Mouse (Mus musculus): ENCODE measurements around the gene Traip. TPM values are rescaled to one million over a fixed set of nuclear protein-coding genes. Genes with fewer than 3 reads are reported as not detected.
A peak's percentile ranks its signal among the peaks of the same experiment; 100 is the strongest.

The Traip gene
- polyA plus RNA-seq, 1 experiment from 2014 or later, result 23.9 TPM

DNA sequence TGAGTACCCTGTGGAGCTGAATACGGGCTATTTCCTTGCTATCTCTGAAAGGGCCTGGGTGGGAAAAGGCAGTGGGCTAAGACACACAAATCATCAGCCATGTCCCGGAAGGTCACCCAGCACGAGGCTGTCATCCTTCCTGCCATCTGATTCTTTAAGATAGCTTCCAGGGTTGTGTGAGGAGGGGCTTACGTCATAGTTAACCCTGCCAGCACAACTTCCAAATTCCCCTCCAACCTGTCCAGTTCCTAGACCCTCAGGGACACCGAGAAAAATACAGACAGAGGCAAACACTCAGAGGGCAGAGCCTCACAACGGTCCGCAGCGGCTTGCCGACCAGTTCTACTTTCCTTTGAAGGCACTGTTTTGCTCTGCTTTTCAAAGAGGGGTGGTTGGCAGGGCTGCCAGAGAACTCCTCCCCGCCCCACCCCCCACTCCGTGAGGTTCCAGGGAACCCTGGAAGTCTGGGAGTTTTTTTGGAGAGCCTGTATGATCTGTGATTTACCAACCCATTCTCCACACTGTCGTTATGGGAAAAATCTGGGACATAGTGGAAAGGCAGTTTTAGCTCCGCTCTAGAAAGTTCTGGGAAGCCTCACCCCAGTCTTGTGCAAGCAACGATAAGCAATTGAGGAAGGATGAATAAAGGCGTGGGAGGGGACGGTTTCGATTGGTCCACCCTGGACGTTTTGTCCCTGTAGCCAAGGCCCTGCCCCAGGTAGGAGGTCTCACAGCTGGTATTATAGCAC is 41.4 kb upstream of the Traip start:
- 26% methylated on average over 18 of the region's 18 CpGs for WGBS
- H3K4me1 ChIP-seq (replicated peaks; ENCODE audit: control insufficient read depth, insufficient read depth, low read length), result peaks cover 43% of the 10 kb centered on the region
- DNase-seq (ENCODE audit: low spot score) (no peak), ATAC-seq (replicated peaks; ENCODE audit: low FRiP score, low TSS enrichment, low read depth) (no peak)
- peaks cover 5% of the 10 kb centered on the region; the same call in 1 of the 2 replicates for H3K36me3 ChIP-seq (ENCODE audit: control insufficient read depth, insufficient read depth, low read length)
- H3K4me2 ChIP-seq (ENCODE audit: low read length), result peak overlapping the region; percentile 76
- H3K9me3 ChIP-seq (ENCODE audit: control insufficient read depth, low read length), result no peaks in the 10 kb centered on the region
- H3K27ac ChIP-seq (ENCODE audit: low read depth), result peak overlapping the region; percentile 5; the same call in 1 of the 2 replicates
- no peak overlapping the region for H3K9ac ChIP-seq (ENCODE audit: low read length)
- no peaks in the 10 kb centered on the region for H3K27me3 ChIP-seq (replicated peaks; ENCODE audit: control insufficient read depth, insufficient read depth, low read length)
- peak overlapping the region; percentile 47 for H3K4me3 ChIP-seq (ENCODE audit: low read depth, low read length)

DNA sequence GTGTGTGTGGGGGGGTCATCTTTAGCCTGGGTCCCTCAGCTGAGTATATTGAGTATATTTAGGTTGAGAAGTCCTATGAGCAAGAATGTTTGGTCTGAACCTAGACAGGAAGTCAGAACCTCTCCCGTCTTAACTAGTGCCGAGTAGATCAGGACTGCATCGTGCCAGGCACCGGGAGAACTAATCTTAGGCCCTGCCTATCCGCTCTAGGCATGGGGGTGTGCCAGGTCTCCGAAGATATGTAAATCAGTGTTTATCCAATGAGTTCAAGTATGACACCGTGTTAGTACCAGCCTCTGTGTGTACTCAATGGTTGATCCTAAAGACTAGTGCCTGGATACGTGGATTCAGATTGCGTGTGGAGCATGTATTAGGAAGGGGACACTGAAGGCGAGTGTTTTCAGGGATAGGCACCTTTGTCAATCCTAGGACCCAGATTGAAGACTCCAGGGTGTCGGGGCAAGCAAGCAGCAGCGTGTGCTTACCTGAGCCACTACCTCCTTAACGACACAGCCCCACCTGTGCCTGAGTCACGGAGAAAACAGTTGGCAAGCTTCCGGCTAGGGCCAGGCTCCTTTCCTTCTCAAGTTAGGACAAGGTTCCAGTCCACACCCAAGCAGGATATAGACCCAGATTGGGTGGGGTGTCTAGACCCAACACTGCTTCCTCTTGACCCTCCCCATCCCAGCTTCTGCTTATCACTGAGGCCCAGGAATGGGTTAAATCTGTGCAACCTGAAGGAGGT is 39.7 kb upstream of the Traip start:
- DNase-seq (ENCODE audit: low spot score) (no peak), ATAC-seq (replicated peaks; ENCODE audit: low FRiP score, low TSS enrichment, low read depth) (no peak)
- Histone ChIP-seq H3K27me3 (replicated peaks; ENCODE audit: control insufficient read depth, insufficient read depth, low read length) (no peaks in the 10 kb centered on the region), H3K4me2 (ENCODE audit: low read length) (peak overlapping the region; percentile 76), H3K4me1 (replicated peaks; ENCODE audit: control insufficient read depth, insufficient read depth, low read length) (peaks cover 39% of the 10 kb centered on the region), H3K9me3 (ENCODE audit: control insufficient read depth, low read length) (no peaks in the 10 kb centered on the region), H3K27ac (ENCODE audit: low read depth) (peak overlapping the region; percentile 43; the same call in 1 of the 2 replicates), H3K9ac (ENCODE audit: low read length) (no peak overlapping the region), H3K36me3 (ENCODE audit: control insufficient read depth, insufficient read depth, low read length) (peaks cover 5% of the 10 kb centered on the region; the same call in 1 of the 2 replicates), H3K4me3 (ENCODE audit: low read depth, low read length) (no peak overlapping the region)
- 73% methylated on average over 15 of the region's 15 CpGs for WGBS

GRCm38 (mm10) chr9:107914764-107915420 is 35.0 kb upstream of the Traip start:
- DNase-seq (ENCODE audit: low spot score) (no peak), ATAC-seq (replicated peaks; ENCODE audit: low FRiP score, low TSS enrichment, low read depth) (no peak)
- Histone ChIP-seq H3K36me3 (ENCODE audit: control insufficient read depth, insufficient read depth, low read length) (peaks cover 8% of the 10 kb centered on the region; the same call in 1 of the 2 replicates), H3K27me3 (replicated peaks; ENCODE audit: control insufficient read depth, insufficient read depth, low read length) (no peaks in the 10 kb centered on the region), H3K4me3 (ENCODE audit: low read depth, low read length) (no peak overlapping the region), H3K4me2 (ENCODE audit: low read length) (no peak overlapping the region), H3K27ac (ENCODE audit: low read depth) (no peak overlapping the region), H3K4me1 (replicated peaks; ENCODE audit: control insufficient read depth, insufficient read depth, low read length) (peaks cover 14% of the 10 kb centered on the region), H3K9ac (ENCODE audit: low read length) (no peak overlapping the region), H3K9me3 (ENCODE audit: control insufficient read depth, low read length) (no peaks in the 10 kb centered on the region)
- 80% methylated on average over 16 of the region's 16 CpGs for WGBS

GRCm38 (mm10) chr9:107917895-107918608 is 31.9 kb upstream of the Traip start:
- ATAC-seq (replicated peaks; ENCODE audit: low FRiP score, low TSS enrichment, low read depth) (peak; percentile 45), DNase-seq (ENCODE audit: low spot score) (no peak)
- Histone ChIP-seq H3K27ac (ENCODE audit: low read depth) (no peak overlapping the region; the same call in 1 of the 2 replicates), H3K4me1 (replicated peaks; ENCODE audit: control insufficient read depth, insufficient read depth, low read length) (peaks cover 8% of the 10 kb centered on the region; the same call in 1 of the 2 replicates), H3K4me2 (ENCODE audit: low read length) (no peak overlapping the region), H3K9ac (ENCODE audit: low read length) (no peak overlapping the region), H3K27me3 (replicated peaks; ENCODE audit: control insufficient read depth, insufficient read depth, low read length) (no peaks in the 10 kb centered on the region), H3K4me3 (ENCODE audit: low read depth, low read length) (no peak overlapping the region), H3K9me3 (ENCODE audit: control insufficient read depth, low read length) (no peaks in the 10 kb centered on the region), H3K36me3 (ENCODE audit: control insufficient read depth, insufficient read depth, low read length) (0 out of 2 replicates have a peak, but pooled peaks cover 3% of the 10 kb centered on the region)
- 30% methylated on average over 13 of the region's 13 CpGs for WGBS

- Histone ChIP-seq H3K9ac (ENCODE audit: low read length) (no peak overlapping the region), H3K9me3 (ENCODE audit: control insufficient read depth, low read length) (no peaks in the 10 kb centered on the region), H3K27me3 (replicated peaks; ENCODE audit: control insufficient read depth, insufficient read depth, low read length) (no peaks in the 10 kb centered on the region), H3K36me3 (ENCODE audit: control insufficient read depth, insufficient read depth, low read length) (0 out of 2 replicates have a peak, but pooled peaks cover 3% of the 10 kb centered on the region), H3K4me3 (ENCODE audit: low read depth, low read length) (no peak overlapping the region), H3K4me1 (replicated peaks; ENCODE audit: control insufficient read depth, insufficient read depth, low read length) (peaks cover 8% of the 10 kb centered on the region; the same call in 1 of the 2 replicates), H3K27ac (ENCODE audit: low read depth) (no peak overlapping the region), H3K4me2 (ENCODE audit: low read length) (no peak overlapping the region)
- ATAC-seq (replicated peaks; ENCODE audit: low FRiP score, low TSS enrichment, low read depth) (no peak), DNase-seq (ENCODE audit: low spot score) (no peak)
- 80% methylated on average over 6 of the region's 6 CpGs for WGBS
Measured at GRCm38 (mm10) chr9:107918884-107919283, 31.1 kb upstream of the Traip start.

DNA sequence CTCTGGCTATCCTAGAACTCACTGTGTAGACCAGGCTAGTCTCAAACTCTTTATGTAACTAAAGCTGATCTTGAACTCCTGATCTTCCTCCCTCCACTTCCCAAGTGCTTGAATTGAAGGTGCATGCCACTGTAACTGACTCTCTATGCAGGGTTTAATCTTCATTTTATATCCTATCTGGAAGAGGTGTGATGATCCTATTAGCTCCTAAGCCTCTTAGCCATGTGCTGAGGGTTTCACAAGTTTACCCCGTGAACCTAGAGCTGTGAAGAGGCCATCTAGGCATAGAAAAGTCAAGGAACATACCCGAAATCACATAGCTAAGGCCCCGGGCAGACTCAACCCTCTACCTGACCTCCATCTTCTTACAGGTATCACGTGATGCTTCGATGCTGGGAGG is 30.5 kb upstream of the Traip start:
- 88% methylated on average over 5 of the region's 5 CpGs for WGBS
- H3K9ac ChIP-seq (ENCODE audit: low read length), result no peak overlapping the region

GRCm38 (mm10) chr9:107923021-107923420 is 26.9 kb upstream of the Traip start:
- Histone ChIP-seq H3K4me2 (ENCODE audit: low read length) (no peak overlapping the region), H3K4me1 (replicated peaks; ENCODE audit: control insufficient read depth, insufficient read depth, low read length) (peaks cover 8% of the 10 kb centered on the region; the same call in 1 of the 2 replicates), H3K4me3 (ENCODE audit: low read depth, low read length) (no peak overlapping the region), H3K9me3 (ENCODE audit: control insufficient read depth, low read length) (no peaks in the 10 kb centered on the region), H3K27ac (ENCODE audit: low read depth) (no peak overlapping the region), H3K27me3 (replicated peaks; ENCODE audit: control insufficient read depth, insufficient read depth, low read length) (no peaks in the 10 kb centered on the region), H3K9ac (ENCODE audit: low read length) (no peak overlapping the region), H3K36me3 (ENCODE audit: control insufficient read depth, insufficient read depth, low read length) (no peaks in the 10 kb centered on the region)
- ATAC-seq (replicated peaks; ENCODE audit: low FRiP score, low TSS enrichment, low read depth) (0 out of 2 replicates have a peak, but pooled peaks have one; percentile 57), DNase-seq (ENCODE audit: low spot score) (peak; percentile 62)
- WGBS, result 30% methylated on average over 7 of the region's 7 CpGs

More for the DNA sequence above, 30.5 kb upstream of the Traip start:
- Histone ChIP-seq H3K27ac (ENCODE audit: low read depth) (no peak overlapping the region), H3K4me1 (replicated peaks; ENCODE audit: control insufficient read depth, insufficient read depth, low read length) (peaks cover 8% of the 10 kb centered on the region; the same call in 1 of the 2 replicates), H3K4me3 (ENCODE audit: low read depth, low read length) (no peak overlapping the region), H3K4me2 (ENCODE audit: low read length) (no peak overlapping the region), H3K27me3 (replicated peaks; ENCODE audit: control insufficient read depth, insufficient read depth, low read length) (no peaks in the 10 kb centered on the region), H3K36me3 (ENCODE audit: control insufficient read depth, insufficient read depth, low read length) (0 out of 2 replicates have a peak, but pooled peaks cover 3% of the 10 kb centered on the region), H3K9me3 (ENCODE audit: control insufficient read depth, low read length) (no peaks in the 10 kb centered on the region)
- ATAC-seq (replicated peaks; ENCODE audit: low FRiP score, low TSS enrichment, low read depth), result no peak
- no peak for DNase-seq (ENCODE audit: low spot score)

DNA sequence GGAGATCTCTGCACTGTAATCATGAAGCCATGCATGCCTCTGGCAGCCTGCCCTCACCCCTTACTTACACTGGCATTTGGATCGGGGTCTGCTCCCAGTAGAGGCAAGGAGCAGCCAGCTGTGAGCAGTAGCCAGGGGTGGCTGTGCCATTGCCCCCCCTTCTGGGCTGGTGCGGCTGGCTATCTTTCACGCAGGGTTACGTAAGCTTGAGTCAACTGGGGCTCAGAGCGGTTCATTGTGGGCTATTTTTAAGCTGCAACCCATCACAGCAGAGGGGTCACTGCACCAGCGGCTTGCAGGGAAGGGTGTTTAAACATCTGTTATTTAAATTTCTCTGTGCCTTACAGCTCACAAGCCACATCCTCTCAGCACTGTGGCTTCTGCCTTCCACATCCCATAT is 26.0 kb upstream of the Traip start:
- Histone ChIP-seq H3K27me3 (replicated peaks; ENCODE audit: control insufficient read depth, insufficient read depth, low read length) (no peaks in the 10 kb centered on the region), H3K4me3 (ENCODE audit: low read depth, low read length) (no peak overlapping the region), H3K4me2 (ENCODE audit: low read length) (no peak overlapping the region), H3K4me1 (replicated peaks; ENCODE audit: control insufficient read depth, insufficient read depth, low read length) (peaks cover 7% of the 10 kb centered on the region; the same call in 1 of the 2 replicates), H3K27ac (ENCODE audit: low read depth) (no peak overlapping the region), H3K9me3 (ENCODE audit: control insufficient read depth, low read length) (no peaks in the 10 kb centered on the region), H3K36me3 (ENCODE audit: control insufficient read depth, insufficient read depth, low read length) (no peaks in the 10 kb centered on the region), H3K9ac (ENCODE audit: low read length) (no peak overlapping the region)
- WGBS, result 39% methylated on average over 6 of the region's 6 CpGs
- DNase-seq (ENCODE audit: low spot score) (no peak), ATAC-seq (replicated peaks; ENCODE audit: low FRiP score, low TSS enrichment, low read depth) (no peak)
